ENCODE assay signal across 10 mouse cellular contexts in the genomic region with DNA sequence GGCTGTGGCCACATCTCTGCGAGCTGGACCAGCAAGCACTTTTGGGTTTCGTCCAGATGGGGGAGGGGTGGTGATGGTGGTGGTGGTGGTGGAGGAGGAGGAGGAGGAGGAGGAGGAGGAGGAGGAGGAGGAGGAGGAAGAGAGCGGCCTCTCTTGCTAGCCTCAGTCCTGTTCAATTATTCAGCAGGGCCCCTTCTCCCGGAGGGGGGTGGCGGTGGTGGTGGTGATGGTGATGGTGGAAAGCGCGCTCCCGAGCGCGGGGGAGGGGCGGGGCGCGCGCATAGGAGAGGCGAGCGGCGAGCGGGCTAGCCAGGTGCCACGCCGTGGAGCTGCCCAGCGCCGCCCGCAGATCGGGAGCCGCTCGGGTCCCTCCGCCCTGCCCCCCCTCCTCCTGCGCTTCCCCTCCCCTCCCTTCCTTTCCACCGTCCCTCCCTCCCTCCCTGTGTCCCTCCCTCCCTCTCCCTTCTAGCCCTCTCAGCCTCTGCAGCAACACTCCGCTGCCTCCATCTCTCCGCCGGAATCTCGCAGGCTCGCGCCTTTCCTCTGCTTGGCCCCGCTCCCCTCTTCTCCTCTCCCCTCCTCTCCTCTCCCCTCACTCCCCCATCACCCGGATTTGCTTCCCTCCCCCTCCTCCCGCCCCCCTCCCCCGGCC. TPM values are rescaled to one million over a fixed set of nuclear protein-coding genes. Genes with fewer than 3 reads are reported as not detected.
DNase-seq lines count a peak whose midpoint lies in the region; ATAC-seq and TF ChIP-seq lines count a peak whose summit lies in the region.
"Had no signal": no experiment of that assay in that cellular context is flagged by ENCODE, and none has a peak within 500 bp of the region (broad histone marks: within the 10 kb centered on the region; RNA-seq: fewer than 3 reads in every experiment).

No protein-coding gene starts in this region.

- 0 out of 2 replicates have a peak, but pooled peaks have one; percentile 7 for TF ChIP-seq CTCF in cerebellum, adult 2 months (IDR thresholded peaks at IDR 0.05; ENCODE audit: borderline replicate concordance, insufficient read depth, low read depth, low read length)

- H3K27me3 ChIP-seq in heart, embryonic 10.5 days (ENCODE audit: insufficient read depth, poor library complexity, severe bottlenecking) = peaks cover 100% of the 10 kb centered on the region
- no peaks in the 10 kb centered on the region for H3K27me3 ChIP-seq in cerebellum, adult 2 months (ENCODE audit: control insufficient read depth, insufficient read depth, low read length)
- peaks cover 63% of the 10 kb centered on the region for H3K27me3 ChIP-seq in midbrain, embryonic 12.5 days

- intact Hi-C loops in heart, postnatal 25 days (cut with DNase I) = no loop called here

- peak; percentile 73 for TF ChIP-seq POLR2A in cerebellum, adult 2 months (IDR thresholded peaks at IDR 0.05; ENCODE audit: borderline replicate concordance, insufficient read depth, low read length)

- peaks cover 22% of the 10 kb centered on the region for H3K4me1 ChIP-seq in heart, embryonic 10.5 days
- peaks cover 38% of the 10 kb centered on the region for H3K4me1 ChIP-seq in cerebellum, adult 2 months (ENCODE audit: control insufficient read depth, insufficient read depth, low read length)
- peaks cover 76% of the 10 kb centered on the region for H3K4me1 ChIP-seq in midbrain, embryonic 12.5 days

- H3K36me3 ChIP-seq in heart, embryonic 10.5 days = no peaks in the 10 kb centered on the region
- no peaks in the 10 kb centered on the region for H3K36me3 ChIP-seq in midbrain, embryonic 12.5 days

- peak; percentile 73 for ATAC-seq in midbrain, embryonic 12.5 days (ENCODE audit: low FRiP score, low read depth)

- H3K9me3 ChIP-seq in heart, embryonic 10.5 days = no peaks in the 10 kb centered on the region
- no peaks in the 10 kb centered on the region for H3K9me3 ChIP-seq in midbrain, embryonic 12.5 days

- H3K9ac ChIP-seq in midbrain, embryonic 12.5 days (replicated peaks) = peak overlapping the region; percentile 93

- no peak for DNase-seq in heart, embryonic 10.5 days (ENCODE audit: low spot score)
- no peak for DNase-seq in heart, postnatal 25 days (ENCODE audit: low spot score)
- DNase-seq in cerebellum, adult 2 months = peak; percentile 86 to 88
- peak; percentile 34 for DNase-seq in forelimb bud, embryonic 11.5 days (ENCODE audit: low read depth, low spot score)
- peak; percentile 78 to 83 for DNase-seq in layer of hippocampus, postnatal 10 days (ENCODE audit: low spot score in 2 of 2)
- peak; percentile 63 for DNase-seq in telencephalon, adult 2 months (ENCODE audit: low read depth, low spot score)
- DNase-seq in gastrocnemius, postnatal 25 days = no peak

- WGBS in heart, embryonic 10.5 days = 0% methylated on average over 12 of the region's 39 CpGs
- 0% methylated on average over 24 of the region's 39 CpGs for WGBS in cerebellum, adult 2 months
- 2% methylated on average over 9 of the region's 39 CpGs for WGBS in midbrain, embryonic 12.5 days

- H3K4me3 ChIP-seq in heart, embryonic 10.5 days = peak overlapping the region; percentile 63
- peak overlapping the region; percentile 98 for H3K4me3 ChIP-seq in cerebellum, adult 2 months (replicated peaks; ENCODE audit: insufficient read depth, low read depth, low read length)
- H3K4me3 ChIP-seq in midbrain, embryonic 12.5 days = peak overlapping the region; percentile 90

- H3K27ac ChIP-seq in heart, embryonic 10.5 days = peak overlapping the region; percentile 42; the same call in 1 of the 2 replicates
- H3K27ac ChIP-seq in cerebellum, adult 2 months (ENCODE audit: insufficient read depth, low read length) = peak overlapping the region; percentile 96; the same call in 1 of the 2 replicates
- H3K27ac ChIP-seq in midbrain, embryonic 12.5 days (replicated peaks) = peak overlapping the region; percentile 91

- peak overlapping the region; percentile 96 for H3K4me2 ChIP-seq in midbrain, embryonic 12.5 days (replicated peaks)

RNA-seq across cellular contexts. Expression of gene Slc22a12, which starts 45.6 kb away (rescaled TPM):
- not detected in 2 replicates for polyA plus RNA-seq in heart, embryonic 10.5 days (2016; fragmentation: Nextera tagmentation; extraction: Ambion mirVana)
- total RNA-seq in heart, postnatal 25 days (2021) = not detected
- 0.15 and 0.24 TPM in 2 replicates for polyA plus RNA-seq in cerebellum, adult 2 months (2012; rRNA removed)
- total RNA-seq in layer of hippocampus, postnatal 10 days (2021) = 1 to 10 TPM in 1 of 2 experiments, under 1 TPM in 1; 0.71 to 1.3 TPM
- polyA plus RNA-seq in midbrain, embryonic 12.5 days (2016; fragmentation: Nextera tagmentation; extraction: Ambion mirVana) = not detected in 2 replicates
- total RNA-seq in gastrocnemius, postnatal 25 days (2021) = not detected
- total RNA-seq: heart, postnatal 10 days; MEL had no signal

Comparison
In these comparisons a context has a peak if more than half of its experiments do, and no peak if none do; other contexts are left out.
1. DNase-seq: peak in cerebellum, adult 2 months (2 of 2), forelimb bud, embryonic 11.5 days (single experiment), layer of hippocampus, postnatal 10 days (2 of 2) and telencephalon, adult 2 months (single experiment); none in heart, embryonic 10.5 days (single experiment), heart, postnatal 25 days (single experiment) and gastrocnemius, postnatal 25 days (single experiment).
2. H3K27ac ChIP-seq: peak in every context shown above with its lines; median percentile 96 in cerebellum, adult 2 months; 91 in midbrain, embryonic 12.5 days; 42 in heart, embryonic 10.5 days.
3. Peak in every context shown above with its lines, with median percentiles within 50 percentile points of each other: H3K4me3 ChIP-seq.